Mouse (Mus musculus) R1 (cell line): ENCODE measurements at regions not wholly inside any gene's neighbourhood (a gene's known extent, or its start where the extent isn't known, plus 50 kb on each side); places are given as distances from the start of the nearest gene placed in this dataset.

Experiments
- DNase-seq: peaks from one replicate; pipeline ENCODE4 v3.0.0-alpha.2; 2018; ENCODE audit warnings: low read depth, low spot score

DNA sequence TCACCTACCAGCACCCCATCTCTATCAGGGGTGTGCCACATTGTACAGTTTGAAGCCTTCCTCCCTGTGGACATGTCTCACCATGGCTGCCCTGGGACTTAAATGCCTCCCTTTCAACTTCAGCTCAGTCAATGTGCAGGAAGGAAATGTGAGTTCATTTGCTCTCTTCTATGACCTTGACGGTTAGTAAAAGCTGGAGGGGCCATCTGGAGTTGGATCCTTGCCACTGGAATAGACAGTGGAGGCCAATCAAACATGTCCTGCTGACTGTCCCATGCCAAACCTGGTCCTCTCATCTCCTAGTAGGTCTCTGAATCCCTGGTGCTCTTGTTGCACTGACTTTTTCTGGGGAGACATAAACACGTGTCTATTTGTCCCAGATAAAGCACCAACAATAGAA, 220.2 kb downstream of the Abcc12 start:
- DNase-seq = no peak

DNA sequence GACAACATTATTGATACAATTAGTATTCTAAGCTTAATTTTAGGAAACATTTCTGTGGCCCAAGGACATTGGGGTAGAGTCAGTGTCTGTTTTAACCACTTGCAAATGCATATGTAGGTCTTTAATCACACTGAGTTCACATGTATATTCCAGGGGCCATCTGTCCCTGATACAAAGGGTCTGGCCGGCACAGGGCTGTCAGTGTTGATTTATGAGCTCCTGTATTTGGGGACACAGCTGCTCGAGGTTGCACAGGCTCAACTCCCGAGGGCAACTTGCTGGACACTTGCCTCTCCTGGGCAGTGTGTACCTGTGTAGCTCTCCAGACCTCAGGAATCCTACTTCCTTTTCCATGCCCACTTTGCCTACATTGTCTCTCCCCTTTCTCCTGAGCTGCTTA, 221.0 kb downstream of the Abcc12 start:
- no peak for DNase-seq

DNA sequence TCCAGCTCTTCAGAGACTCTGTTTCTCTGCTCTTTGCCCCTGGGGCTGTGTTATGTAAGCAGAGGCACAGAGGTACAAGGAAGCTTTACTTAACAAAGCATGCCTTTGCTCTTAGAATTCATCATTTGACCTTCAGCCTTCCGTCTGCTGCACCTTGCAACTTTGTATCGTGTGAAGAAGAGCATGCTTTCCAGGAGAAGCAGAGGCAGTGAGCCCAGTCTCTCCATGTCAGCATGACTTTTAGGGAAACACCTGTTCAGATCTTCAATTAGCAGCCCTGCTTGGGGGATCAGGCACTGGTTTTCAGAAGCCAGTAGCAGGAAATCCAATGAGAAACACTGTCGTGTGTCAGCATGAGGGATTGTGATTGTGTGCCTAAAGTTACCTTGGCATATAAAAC, 226.7 kb downstream of the Abcc12 start:
- DNase-seq = no peak

DNA sequence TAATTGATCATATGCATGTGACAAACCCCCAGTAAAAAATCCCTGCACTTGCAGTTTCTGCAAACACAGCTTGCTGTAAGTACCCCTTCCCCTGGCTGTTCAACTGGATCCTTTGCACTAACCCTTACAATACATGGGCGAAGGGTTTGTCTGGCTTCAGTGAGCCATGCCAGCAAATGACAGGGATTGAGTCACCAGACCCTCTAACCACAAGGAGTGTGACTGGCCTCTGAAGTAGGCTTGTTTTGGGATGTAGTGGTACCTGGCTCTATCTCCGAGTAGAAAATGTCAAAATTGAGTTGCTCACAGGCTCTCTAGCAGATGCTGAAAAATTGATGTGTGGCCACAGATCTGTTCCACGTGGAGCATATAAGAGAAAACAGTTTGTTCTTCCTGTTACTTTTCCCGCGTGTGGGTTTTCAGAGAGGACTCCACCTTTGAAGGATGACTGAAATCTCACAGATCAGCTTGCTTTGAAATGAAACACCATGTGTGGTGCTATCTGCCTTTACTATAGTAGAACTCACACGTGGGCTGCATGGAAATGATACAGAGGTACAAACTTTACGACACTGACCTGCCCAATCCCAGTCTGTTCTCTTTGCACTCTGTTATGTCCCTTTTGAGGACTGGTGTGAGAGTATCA, 228.8 kb downstream of the Abcc12 start:
- DNase-seq = no peak

DNA sequence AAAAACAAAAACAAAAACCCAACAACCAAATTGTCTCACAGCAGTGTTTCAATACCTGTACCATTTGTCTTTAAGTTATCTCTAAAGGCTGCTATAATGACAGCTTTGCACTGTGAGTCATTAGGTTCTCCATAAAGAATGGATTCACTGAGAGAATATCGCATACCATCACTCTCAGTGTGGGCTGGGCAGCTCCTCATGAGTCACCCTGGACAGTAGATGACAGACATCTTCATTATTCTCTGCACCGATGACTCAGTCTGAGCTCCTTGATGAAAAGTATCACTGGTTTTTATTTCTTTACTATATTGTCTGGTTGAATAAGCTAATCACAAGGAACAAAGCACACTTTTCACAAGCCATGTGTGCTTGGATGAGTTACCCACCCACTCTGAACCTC, 230.4 kb downstream of the Abcc12 start:
- DNase-seq = no peak

DNA sequence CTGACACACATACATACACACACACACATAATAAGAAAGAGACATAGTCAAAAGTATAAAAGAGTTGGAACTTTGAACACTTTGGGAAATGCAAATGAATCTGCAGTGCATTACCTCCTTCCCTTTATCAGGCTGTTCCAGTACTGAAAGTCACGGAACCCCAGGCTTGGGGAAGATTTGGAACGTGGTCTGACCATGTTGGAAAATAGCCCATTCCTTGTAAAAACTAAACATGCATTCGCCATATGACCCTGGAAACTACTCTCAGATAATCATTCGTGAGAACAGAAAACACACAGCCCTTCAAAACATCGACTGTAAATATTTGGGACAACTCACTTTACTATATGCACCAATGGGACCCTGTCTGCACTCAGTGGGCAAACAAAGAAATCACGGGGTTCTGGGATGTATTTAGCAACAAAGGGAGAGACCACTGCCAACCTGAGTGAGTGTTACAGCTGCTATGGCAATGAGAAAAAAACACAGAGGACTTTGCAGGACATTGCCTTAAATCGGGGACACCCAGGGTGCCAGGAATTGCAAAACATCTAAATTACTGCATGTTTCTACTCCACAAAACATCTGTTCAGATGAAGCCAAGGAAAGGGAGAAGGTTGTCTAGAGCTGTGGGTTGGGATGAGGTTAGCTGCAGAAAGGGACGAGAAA, 238.3 kb downstream of the Abcc12 start:
- DNase-seq = no peak

DNA sequence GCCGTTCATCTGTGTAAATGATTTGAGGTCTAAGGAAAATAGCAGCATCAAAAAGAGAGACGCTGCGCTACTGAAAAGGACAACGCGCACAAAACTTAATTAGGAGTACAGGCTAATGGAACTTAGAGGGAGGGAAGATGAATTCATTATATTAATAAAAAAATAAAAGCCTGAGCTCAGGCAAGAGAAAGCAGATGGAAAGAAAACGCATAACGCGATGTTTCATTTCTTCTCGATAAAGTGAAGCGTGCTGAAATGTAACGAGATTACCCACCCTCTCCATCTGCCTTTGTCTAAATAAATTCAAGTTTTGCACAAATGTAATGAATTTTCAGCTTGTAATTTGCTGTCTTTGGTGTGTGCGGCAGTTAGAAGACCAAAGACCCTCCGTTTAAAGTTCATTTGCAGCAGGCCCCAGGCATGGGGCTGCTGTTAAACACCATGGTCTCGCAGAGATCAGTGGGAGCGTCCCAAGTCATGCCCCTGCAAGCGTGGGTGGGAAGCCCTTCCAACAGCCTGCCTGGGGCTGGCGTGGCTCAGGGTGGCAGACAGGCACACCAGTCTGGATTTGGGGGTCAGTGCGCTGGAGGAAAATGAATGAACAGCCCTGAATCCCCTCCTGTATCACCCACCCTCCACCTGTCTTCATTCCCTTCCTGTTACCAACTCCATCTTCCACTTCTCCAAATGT, 241.8 kb downstream of the Abcc12 start:
- no peak for DNase-seq

DNA sequence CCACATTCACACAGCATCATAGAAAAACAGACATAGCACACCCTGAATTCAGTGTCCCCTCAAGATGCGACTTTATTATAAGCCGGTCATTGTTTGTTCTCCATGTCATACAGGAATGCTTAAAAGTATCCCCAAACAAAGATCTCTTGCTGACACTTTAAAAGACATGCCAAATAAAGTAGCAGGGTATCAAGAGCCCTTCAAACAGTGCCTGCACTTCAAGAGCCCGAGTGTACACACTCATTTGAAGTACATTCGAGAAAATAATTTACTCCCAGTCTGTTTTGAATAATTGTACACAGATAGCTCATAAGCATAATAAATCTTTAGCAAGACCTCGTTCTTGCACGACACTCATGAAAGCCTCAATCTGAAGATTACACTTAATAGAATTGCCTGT, 249.1 kb downstream of the Abcc12 start:
- no peak for DNase-seq

DNA sequence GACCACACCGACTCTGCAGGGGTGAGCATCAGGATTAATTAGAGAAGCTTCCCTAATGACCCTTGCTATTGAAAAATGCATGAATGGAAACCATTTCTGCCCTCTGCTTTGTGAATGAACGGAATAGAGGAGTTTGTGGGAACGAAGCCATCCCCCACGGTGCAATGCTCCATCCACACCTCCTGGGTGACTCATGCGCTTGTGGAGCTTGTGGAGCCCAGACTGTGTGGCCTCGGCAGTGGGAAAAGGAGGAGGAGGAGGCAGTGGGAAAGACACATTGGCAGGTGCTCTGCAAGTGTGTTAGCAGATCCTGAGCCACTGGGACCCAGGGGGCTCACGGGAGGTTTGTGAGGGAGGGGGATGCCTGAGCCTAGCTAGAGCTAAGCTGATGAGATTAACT, 251.9 kb downstream of the Abcc12 start:
- DNase-seq = no peak

DNA sequence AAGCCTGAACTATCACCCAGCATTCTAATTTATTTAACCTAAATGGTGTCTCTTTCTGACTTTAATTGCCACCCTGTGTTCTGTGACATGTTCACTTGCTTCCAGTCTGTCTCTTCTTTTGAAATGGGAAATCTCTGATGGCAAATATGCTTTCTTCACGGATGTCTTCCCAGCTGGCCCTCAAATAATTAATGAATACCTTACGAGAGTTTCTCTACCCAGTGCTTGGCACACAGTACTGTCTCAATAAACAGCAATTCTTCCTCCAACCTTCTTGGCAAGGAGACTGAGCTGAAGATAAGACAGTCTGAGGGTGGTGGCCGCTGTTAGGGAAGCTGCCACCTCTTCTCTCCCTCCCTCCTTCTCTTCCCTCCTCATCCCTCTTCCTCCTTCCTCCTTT, 252.5 kb downstream of the Abcc12 start:
- DNase-seq = no peak

DNA sequence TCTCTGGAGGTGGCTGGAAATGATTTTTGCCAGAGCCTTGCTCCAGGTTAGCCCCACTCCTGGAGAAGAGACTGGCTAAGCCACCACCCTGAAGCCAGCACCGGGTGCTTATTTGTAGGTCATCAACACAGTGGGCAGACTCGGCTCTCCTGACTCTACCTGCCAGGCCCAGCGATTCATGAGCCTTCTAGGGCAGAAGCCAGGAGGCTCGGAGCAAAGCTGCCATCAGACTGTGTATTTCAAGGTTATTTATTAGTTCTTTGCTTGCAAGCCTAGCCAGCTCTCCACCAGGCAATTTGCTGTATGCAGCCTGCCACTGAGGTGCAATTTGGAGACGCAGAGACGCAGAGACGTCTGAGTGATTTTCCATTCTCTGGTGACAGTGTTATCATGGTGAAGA, 255.4 kb downstream of the Abcc12 start:
- DNase-seq = no peak

DNA sequence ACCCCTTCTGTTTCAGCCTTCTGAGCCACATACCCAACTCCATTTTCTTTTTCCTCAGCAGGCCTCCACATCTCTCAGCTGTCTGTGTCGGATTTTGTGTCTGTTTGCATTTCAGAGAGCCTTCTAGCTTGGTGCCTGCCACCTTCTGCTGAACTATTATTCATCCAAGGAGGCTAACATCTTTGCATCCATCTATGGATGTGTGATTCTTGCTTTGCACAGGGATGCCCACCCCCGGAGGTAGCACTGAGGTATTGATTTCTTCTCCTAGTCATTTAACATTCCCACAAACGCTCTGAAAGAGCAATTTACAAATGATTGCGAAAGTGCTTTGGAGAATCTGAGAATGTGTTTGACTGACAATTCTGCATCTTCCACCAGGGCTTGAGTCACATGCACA, 255.9 kb downstream of the Abcc12 start:
- no peak for DNase-seq

DNA sequence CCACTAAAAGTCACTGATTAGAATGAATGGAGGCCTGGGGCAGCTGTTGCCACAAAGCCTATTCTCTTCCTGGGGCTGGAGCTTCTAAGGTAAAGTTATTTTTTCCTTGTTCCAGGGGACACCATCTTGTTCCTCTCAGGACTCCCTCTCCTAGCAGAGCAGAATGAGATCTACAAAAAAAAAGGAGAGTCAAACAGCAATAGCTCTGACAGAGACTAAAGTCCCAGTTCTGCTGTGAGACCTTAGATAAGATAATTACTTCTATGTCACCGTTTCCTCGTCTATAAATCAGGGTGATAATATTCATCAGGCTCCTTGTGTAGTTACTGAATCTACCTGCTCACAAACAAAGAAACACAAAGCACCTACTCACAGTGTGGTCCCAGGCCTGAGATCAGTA, 256.7 kb downstream of the Abcc12 start:
- no peak for DNase-seq

DNA sequence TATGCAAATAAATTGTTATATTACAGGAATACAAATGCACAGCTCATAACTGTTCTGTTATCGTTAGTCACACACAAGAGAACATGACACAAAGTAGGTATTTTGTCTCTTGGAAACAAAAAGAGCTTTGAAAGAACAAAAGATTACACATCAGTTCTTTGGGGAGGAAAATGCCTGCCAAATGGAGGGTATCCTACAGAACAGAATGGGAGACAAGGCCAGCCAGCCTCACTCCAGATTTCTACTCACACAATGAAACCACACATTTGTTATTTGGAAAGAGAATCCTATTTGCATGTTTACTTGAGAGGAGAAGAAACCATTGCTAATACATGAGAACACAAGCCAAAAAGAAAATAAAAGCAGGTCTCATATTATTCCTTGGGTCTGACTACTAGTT, 258.0 kb downstream of the Abcc12 start:
- DNase-seq = no peak

DNA sequence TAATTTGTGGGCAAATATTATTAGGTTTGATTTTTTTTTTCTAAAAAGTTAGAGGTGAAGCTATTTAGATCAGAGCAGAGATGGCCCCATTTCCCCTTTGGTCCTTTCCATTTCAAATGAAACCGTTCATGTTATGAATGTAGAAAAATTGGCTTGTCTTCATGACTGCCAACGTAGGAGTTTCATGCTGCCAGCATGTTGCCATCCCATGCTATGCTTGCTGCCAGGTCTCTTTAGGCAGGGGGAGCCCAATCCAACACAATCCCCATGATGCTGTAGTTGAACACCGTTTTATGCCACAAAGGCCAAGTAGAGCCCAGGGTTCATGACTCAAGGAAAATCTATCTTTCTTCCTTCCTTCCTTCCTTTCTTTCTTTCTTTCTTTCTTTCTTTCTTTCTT, 259.5 kb downstream of the Abcc12 start:
- DNase-seq = no peak

DNA sequence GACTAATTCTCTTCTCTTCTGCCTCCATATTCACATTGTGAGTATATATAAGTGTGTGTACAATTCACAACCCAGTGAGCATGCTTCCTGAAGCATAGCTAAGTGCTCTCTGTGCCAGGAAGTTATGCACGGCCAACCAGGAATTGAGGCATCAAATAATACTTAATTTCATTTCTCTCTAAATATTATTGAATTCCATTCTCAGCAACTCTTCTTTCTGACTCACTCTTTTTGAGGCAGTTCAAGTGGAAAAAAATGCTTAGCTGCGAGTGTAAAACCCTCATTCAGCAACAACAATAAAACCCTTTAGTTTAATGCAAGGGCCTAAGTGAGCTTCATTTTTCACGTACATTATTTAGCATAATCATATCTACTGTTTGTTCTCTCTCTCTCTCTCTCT, 262.0 kb downstream of the Abcc12 start:
- no peak for DNase-seq

DNA sequence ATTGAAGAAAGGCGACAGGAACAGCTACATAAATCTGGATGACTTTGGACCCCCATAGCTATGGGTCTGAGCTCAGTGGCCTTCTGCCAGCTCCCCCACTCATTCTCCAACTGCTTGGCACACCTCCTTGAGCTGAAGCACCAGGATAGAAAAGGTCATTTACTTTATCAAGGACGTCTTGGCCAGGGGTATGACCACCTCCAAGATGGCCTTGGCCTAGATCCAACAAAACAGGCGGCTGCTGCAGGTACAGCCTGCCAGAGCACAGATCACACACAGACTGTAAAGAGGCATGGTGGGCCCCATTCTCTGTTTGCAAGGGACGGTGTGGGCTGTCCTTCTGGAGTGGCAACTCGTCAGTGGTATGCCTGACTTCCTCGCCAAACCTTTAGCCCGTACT, 264.2 kb downstream of the Abcc12 start:
- no peak for DNase-seq

DNA sequence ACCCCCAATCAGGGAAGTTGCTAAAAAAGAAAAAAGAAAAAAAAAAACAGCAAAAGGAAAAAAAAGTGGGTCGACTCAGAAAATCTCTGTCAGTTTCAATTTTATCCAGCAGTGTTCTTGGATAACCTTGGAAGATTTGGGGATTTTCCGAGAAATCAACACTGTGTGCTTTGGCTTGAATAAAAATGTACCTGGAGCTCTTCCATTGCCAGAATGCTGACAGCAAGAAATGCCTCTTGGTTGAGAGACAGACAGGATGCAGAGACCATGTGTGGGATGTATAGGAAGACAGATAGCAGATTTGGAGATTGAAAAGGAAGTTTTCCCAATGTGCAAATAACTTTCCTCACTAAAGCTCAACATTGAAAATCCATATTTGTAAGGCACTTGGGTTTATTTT, 271.0 kb downstream of the Abcc12 start:
- no peak for DNase-seq

DNA sequence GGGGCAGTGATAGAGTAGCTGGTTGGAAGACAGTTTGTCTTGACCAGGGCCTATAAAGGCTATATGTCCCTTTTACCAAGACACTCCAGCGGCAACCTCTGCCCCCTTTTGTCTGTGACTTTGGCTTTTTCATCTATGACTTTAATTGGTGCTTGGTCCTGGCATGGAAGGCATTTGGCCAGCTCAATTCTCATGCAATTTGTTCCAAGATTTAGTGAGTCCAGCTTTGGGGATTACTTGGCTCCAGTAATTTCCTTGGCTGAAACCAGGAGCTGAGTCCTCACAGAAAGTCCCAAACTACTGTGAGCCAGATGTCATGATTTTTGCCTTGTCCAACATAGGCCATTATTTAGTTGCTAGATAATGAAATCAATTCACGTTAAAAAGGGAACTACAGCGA, 273.1 kb downstream of the Abcc12 start:
- no peak for DNase-seq

DNA sequence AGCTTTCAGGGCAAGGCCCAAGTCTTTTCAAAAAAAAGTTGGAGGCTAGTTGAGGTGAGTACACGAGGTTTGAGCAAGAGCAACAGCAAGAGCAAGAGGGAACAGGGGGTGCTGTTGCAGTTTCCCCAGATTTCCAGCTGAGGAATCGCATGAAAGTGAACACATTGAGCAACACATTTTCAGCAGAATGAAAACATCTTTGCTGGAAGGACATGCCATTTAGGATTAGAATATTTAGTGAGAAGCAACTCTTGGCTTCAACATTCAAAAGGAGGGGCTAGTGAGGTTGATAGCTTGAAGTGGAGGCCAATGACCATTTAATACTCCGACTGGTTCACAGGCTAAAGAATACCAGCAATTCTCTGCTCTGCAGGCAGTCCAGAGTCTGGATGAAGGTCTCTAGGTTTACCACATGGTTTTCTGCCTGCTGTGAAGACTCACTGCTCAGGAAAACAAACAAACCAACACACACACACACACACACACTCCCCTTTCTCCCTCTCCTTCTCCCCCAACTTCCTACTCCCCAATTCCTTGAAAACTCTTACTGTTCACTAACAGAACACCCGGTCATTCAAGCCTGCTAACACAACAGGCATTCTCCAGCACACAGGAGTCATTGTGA, 278.5 kb downstream of the Abcc12 start:
- no peak for DNase-seq

DNA sequence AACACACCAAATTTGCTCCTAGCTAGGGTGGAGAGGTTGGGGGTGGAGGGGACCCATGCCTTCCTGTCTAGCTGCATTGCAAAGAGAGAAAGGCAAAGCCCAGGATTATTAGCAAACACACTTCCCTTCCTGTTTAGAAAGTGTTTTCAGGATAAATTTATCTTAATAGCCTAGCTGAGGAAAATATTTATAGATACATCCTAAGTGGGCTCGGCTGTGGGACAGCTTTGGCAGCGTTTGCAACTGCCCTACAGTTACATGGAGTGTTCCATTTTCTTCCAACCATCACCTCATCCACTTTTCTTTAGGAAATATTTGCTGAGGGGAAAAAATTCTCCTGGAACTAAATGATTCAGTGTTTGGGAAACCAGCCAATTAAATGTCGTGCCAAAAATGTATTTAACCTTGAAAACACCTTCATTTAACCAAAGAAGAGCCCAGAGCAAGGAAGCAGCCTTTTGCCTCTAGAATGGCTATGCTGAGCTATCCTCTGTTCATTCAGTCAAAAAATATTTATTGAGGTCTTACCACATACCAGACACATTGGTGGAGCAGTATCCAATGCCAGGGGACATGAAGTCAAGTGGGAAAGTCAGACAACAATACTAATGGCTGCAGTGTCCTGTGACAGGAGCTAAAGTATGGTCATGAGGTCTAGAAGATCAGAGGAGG, 291.6 kb downstream of the Abcc12 start:
- no peak for DNase-seq

DNA sequence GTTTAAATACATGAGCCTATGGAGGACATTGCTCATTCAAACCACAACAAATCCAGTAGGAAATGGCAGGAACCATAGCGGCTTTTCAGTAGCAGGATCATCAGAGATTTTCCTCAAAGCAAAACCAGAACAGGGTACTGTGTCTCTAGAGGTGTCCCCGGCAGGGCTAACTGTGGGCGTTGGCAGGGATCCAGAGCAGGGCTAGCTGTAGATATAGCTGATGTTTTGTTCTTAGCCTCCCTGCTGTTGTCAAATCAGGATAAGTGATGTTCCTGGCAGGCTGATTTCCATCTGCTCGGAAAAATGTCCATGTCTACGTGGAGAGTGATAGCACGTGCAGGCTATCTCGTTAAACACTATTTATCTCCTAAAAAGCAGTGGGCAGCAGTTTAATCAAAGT, 297.6 kb downstream of the Abcc12 start:
- DNase-seq = no peak
